Mouse (Mus musculus): ENCODE measurements around the gene Btbd2. TPM values are rescaled to one million over a fixed set of nuclear protein-coding genes. Genes with fewer than 3 reads are reported as not detected.

Btbd2 gene
- polyA plus RNA-seq (2014; fragmentation: Illumina TruSeq; extraction: RNeasy Lipid Tissue Mini Kit (QIAGEN cat#74804); ENCODE audit: low read depth, low replicate concordance), result 0.36 TPM

DNA sequence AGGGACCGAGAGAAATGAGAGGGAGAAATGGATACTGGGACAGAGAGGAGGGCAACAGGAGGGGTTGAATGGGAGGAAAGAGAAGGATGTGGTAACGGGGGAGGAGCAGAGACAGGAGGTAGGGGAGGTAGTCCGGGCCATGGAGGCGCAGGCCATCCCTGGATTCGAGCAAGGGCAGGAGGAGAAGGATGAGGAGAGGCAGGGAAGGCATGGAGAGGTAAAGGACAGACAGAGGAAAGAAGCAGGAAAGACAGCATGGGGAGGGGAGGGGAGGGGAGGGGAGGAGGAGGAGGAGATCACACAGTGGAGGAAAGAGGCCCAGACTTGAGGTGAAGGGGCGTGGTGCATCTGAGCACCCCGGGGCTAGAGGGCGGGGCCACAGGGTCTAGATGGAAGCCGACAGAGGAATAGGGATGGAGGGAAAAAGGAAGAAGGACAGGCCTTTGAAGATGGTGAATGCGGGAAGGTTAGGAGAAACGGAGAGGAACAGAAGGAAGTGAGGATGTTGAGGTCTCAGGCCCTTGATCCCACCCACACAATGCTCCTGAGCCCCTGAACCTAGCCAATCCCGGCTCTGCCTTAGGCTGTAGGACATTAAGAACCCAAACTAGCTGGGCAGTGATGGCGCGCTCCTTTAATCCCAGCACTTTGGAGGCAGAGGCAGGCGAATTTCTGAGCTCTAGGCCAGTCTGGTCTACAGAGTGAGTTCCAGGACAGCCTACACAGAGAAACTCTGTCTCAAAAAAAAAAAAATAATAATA is at the start of gene Btbd2:
TSS of gene Btbd2 (minus strand) at position 209 of the 761 bp plus-strand sequence.

GRCm38 (mm10) chr10:80701721-80702535 is 45.1 kb upstream of the Btbd2 start, which contains the start of the genes Mob3a and Izumo4:
TSS of gene Mob3a (minus strand) at chr10:80701977.
TSS of gene Izumo4 (plus strand) at chr10:80702184.

DNA sequence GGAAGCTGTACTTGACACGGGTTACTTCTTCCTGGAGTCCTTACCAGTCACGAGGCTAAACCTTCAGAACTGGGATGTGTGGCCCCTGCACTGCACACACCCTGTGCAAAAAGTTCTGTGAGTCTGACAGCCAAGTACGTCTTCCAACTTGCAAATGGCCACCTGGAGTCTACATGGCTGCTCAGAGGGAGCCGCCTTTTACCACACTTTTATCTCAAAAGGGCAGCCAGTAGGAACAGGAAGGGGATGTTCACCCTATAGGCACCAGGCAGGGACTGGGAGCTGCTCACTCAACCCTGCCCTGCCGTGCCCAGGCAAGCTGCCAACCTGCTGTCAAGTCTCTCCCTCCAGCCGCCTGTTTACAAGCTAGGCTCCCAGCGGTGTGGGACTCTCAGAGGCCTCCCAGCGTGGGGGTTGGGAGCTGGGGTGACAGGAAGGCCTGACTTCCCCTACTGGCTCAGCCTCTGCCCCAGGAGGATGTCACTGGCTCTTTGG is 21.1 kb upstream of the Btbd2 start, which contains the start of gene Mknk2:
TSS of gene Mknk2 (minus strand) at position 171 of the 495 bp plus-strand sequence.

DNA sequence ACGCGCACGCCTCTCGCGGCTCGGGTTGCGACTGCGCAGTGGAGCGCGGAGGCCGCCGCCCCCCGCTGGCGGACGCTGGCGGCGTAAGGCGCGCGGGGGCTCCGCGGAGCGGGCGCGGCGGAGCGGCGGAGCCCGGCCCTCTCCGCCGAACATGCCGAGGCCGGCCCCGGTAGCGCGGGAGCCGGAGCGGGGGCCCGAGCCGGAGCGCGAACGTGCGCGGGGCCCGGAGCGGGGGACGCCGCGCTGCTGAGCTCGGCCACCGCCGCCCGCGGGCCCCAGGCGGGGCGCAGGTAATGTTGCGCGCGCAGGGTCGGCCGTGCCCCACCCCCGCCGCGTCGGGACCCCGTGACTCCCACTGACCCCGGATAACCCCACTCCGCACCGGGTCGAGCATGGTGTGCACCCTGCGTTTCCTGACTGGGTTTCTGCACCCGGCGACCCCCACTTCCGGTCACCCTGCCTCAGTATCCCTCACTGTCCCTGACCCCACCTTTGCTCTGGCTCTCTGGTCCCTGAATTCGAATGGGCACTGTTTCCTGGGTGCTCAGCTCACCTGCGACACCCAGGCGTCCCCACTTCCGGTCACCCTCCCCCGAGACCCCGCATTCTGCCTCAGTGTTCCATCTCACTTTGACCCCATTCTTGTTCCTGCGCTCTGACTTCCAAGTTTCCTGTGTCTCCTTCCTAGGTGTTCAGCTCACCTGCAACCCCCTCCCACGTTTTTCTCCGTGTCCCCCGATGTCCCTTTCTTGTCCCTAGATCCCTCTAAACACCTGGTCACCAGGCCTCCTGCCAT is 34.0 kb downstream of the Btbd2 start, which contains the start of gene Csnk1g2:
TSS of gene Csnk1g2 (plus strand) at position 178 of the 796 bp plus-strand sequence.

DNA sequence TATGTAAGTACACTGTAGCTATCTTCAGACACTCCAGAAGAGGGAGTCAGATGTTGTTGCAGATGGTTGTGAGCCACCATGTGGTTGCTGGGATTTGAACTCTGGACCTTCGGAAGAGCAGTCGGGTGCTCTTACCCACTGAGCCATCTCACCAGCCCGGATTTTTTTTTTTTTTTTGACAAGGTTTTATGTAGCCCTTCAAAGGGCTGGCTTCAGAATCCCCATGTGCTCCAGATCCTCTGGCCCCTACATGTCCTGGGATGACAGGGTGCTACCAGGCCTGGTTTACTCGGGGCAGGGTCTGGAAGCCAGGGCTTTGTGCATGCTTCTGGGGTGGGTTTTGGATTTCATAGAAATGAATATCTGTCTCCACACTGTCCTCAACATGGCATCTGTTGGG is 51.1 kb downstream of the Btbd2 start, which contains the start of gene Gm49322:
TSS of gene Gm49322 (plus strand) at position 301 of the 400 bp plus-strand sequence.

DNA sequence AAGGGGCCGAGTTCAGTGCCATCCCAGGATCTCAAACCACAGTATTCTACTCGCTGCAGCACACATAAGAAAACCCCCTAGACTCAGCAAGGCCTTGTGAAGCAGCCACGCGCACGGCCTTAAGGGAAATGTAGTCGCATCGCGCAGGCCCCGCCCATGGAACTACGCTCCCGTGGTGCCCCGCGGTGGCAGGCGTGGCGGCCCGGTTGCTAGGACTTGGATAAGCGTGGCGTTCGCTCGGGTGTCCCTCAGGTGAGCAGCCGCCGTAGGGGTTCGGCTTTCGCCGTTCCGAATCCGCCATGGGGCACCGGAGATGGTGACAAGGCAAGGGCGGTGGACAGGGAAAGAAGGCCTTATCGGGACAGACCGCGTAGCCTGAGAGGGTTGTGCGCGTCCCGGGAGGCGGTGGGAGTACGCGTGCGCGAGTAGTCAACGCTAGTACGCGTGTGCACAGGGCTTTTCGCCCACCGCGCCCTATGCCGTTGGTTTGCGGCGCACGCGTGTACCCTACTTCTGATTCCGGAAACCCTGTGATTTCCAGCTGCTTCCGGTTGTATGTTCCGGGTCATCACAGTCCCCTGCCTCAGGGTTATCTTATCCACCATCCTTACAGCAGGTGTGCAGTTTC is 54.1 kb downstream of the Btbd2 start, which contains the start of the genes Scamp4 and Adat3:
TSS of gene Scamp4 (plus strand) at position 175 of the 628 bp plus-strand sequence.
TSS of gene Adat3 (plus strand) at position 183 of the 628 bp plus-strand sequence.

Other genes starting within 250 kb of the Btbd2 start
- gene Tcf3, start 223.4 kb downstream of the Btbd2 start, polyA plus RNA-seq (2014; fragmentation: Illumina TruSeq; extraction: RNeasy Lipid Tissue Mini Kit (QIAGEN cat#74804); ENCODE audit: low read depth, low replicate concordance), result 1.3 TPM
- gene Onecut3, start 162.2 kb downstream of the Btbd2 start, polyA plus RNA-seq (2014; fragmentation: Illumina TruSeq; extraction: RNeasy Lipid Tissue Mini Kit (QIAGEN cat#74804); ENCODE audit: low read depth, low replicate concordance), result not detected
- not detected for gene Atp8b3, start 117.9 kb downstream of the Btbd2 start, polyA plus RNA-seq (2014; fragmentation: Illumina TruSeq; extraction: RNeasy Lipid Tissue Mini Kit (QIAGEN cat#74804); ENCODE audit: low read depth, low replicate concordance)
- 0.16 TPM for gene Rexo1, start 95.5 kb downstream of the Btbd2 start, polyA plus RNA-seq (2014; fragmentation: Illumina TruSeq; extraction: RNeasy Lipid Tissue Mini Kit (QIAGEN cat#74804); ENCODE audit: low read depth, low replicate concordance)
- 1.5 TPM for gene Klf16, start 79.8 kb downstream of the Btbd2 start, polyA plus RNA-seq (2014; fragmentation: Illumina TruSeq; extraction: RNeasy Lipid Tissue Mini Kit (QIAGEN cat#74804); ENCODE audit: low read depth, low replicate concordance)
- gene Abhd17a, start 66.7 kb downstream of the Btbd2 start, polyA plus RNA-seq (2014; fragmentation: Illumina TruSeq; extraction: RNeasy Lipid Tissue Mini Kit (QIAGEN cat#74804); ENCODE audit: low read depth, low replicate concordance), result 0.53 TPM
- gene Scamp4, start 54.2 kb downstream of the Btbd2 start, polyA plus RNA-seq (2014; fragmentation: Illumina TruSeq; extraction: RNeasy Lipid Tissue Mini Kit (QIAGEN cat#74804); ENCODE audit: low read depth, low replicate concordance), result 0.44 TPM
- gene Adat3, start 54.2 kb downstream of the Btbd2 start, polyA plus RNA-seq (2014; fragmentation: Illumina TruSeq; extraction: RNeasy Lipid Tissue Mini Kit (QIAGEN cat#74804); ENCODE audit: low read depth, low replicate concordance), result not detected
- not detected for gene Gm49322, start 51.0 kb downstream of the Btbd2 start, polyA plus RNA-seq (2014; fragmentation: Illumina TruSeq; extraction: RNeasy Lipid Tissue Mini Kit (QIAGEN cat#74804); ENCODE audit: low read depth, low replicate concordance)
- gene Csnk1g2, start 34.2 kb downstream of the Btbd2 start, polyA plus RNA-seq (2014; fragmentation: Illumina TruSeq; extraction: RNeasy Lipid Tissue Mini Kit (QIAGEN cat#74804); ENCODE audit: low read depth, low replicate concordance), result 0.53 TPM
- gene Mknk2, start 21.0 kb upstream of the Btbd2 start, polyA plus RNA-seq (2014; fragmentation: Illumina TruSeq; extraction: RNeasy Lipid Tissue Mini Kit (QIAGEN cat#74804); ENCODE audit: low read depth, low replicate concordance), result 1.8 TPM
- 1.1 TPM for gene Mob3a, start 44.9 kb upstream of the Btbd2 start, polyA plus RNA-seq (2014; fragmentation: Illumina TruSeq; extraction: RNeasy Lipid Tissue Mini Kit (QIAGEN cat#74804); ENCODE audit: low read depth, low replicate concordance)
- 0.89 TPM for gene Izumo4, start 45.1 kb upstream of the Btbd2 start, polyA plus RNA-seq (2014; fragmentation: Illumina TruSeq; extraction: RNeasy Lipid Tissue Mini Kit (QIAGEN cat#74804); ENCODE audit: low read depth, low replicate concordance)
- 7.2 TPM for gene Ap3d1, start 85.2 kb upstream of the Btbd2 start, polyA plus RNA-seq (2014; fragmentation: Illumina TruSeq; extraction: RNeasy Lipid Tissue Mini Kit (QIAGEN cat#74804); ENCODE audit: low read depth, low replicate concordance)
- gene Dot1l, start 98.1 kb upstream of the Btbd2 start, polyA plus RNA-seq (2014; fragmentation: Illumina TruSeq; extraction: RNeasy Lipid Tissue Mini Kit (QIAGEN cat#74804); ENCODE audit: low read depth, low replicate concordance), result 1.2 TPM
- gene Sf3a2, start 141.1 kb upstream of the Btbd2 start, polyA plus RNA-seq (2014; fragmentation: Illumina TruSeq; extraction: RNeasy Lipid Tissue Mini Kit (QIAGEN cat#74804); ENCODE audit: low read depth, low replicate concordance), result 2.2 TPM
- 1.5 TPM for gene Plekhj1, start 141.6 kb upstream of the Btbd2 start, polyA plus RNA-seq (2014; fragmentation: Illumina TruSeq; extraction: RNeasy Lipid Tissue Mini Kit (QIAGEN cat#74804); ENCODE audit: low read depth, low replicate concordance)
- not detected for gene Amh, start 148.2 kb upstream of the Btbd2 start, polyA plus RNA-seq (2014; fragmentation: Illumina TruSeq; extraction: RNeasy Lipid Tissue Mini Kit (QIAGEN cat#74804); ENCODE audit: low read depth, low replicate concordance)
- not detected for gene Jsrp1, start 156.4 kb upstream of the Btbd2 start, polyA plus RNA-seq (2014; fragmentation: Illumina TruSeq; extraction: RNeasy Lipid Tissue Mini Kit (QIAGEN cat#74804); ENCODE audit: low read depth, low replicate concordance)
- 171 TPM for gene Oaz1, start 169.6 kb upstream of the Btbd2 start, polyA plus RNA-seq (2014; fragmentation: Illumina TruSeq; extraction: RNeasy Lipid Tissue Mini Kit (QIAGEN cat#74804); ENCODE audit: low read depth, low replicate concordance)
- not detected for gene Lingo3, start 187.0 kb upstream of the Btbd2 start, polyA plus RNA-seq (2014; fragmentation: Illumina TruSeq; extraction: RNeasy Lipid Tissue Mini Kit (QIAGEN cat#74804); ENCODE audit: low read depth, low replicate concordance)
- 3.3 TPM for gene Lsm7, start 198.1 kb upstream of the Btbd2 start, polyA plus RNA-seq (2014; fragmentation: Illumina TruSeq; extraction: RNeasy Lipid Tissue Mini Kit (QIAGEN cat#74804); ENCODE audit: low read depth, low replicate concordance)
- not detected for gene Sppl2b, start 198.2 kb upstream of the Btbd2 start, polyA plus RNA-seq (2014; fragmentation: Illumina TruSeq; extraction: RNeasy Lipid Tissue Mini Kit (QIAGEN cat#74804); ENCODE audit: low read depth, low replicate concordance)
- not detected for gene Tmprss9, start 214.8 kb upstream of the Btbd2 start, polyA plus RNA-seq (2014; fragmentation: Illumina TruSeq; extraction: RNeasy Lipid Tissue Mini Kit (QIAGEN cat#74804); ENCODE audit: low read depth, low replicate concordance)
- gene Timm13, start 243.9 kb upstream of the Btbd2 start, polyA plus RNA-seq (2014; fragmentation: Illumina TruSeq; extraction: RNeasy Lipid Tissue Mini Kit (QIAGEN cat#74804); ENCODE audit: low read depth, low replicate concordance), result not detected